Mouse (Mus musculus): Measurements from ENCODE around the gene Rpl13. TPM values are rescaled to one million over a fixed set of nuclear protein-coding genes. Genes with fewer than 3 reads are reported as not detected.
"Not testable (repeated sequence)": the region's sequence is repeated elsewhere in the genome, so short reads cannot be mapped to it uniquely, and the experiment has no call there.

Rpl13 gene
- polyA plus RNA-seq, 1 experiment from 2014 or later, result 789 TPM

GRCm38 (mm10) chr8:123097216-123097615, 4.9 kb upstream of the Rpl13 start:
- Histone ChIP-seq H3K9ac (no peak overlapping the region), H3K27me3 (no peaks in the 10 kb centered on the region), H3K36me3 (peaks cover 52% of the 10 kb centered on the region), H3K9me3 (no peaks in the 10 kb centered on the region), H3K27ac (peak overlapping the region; percentile 31; the same call in 1 of the 2 replicates), H3K4me3 (no peak overlapping the region), H3K4me2 (no peak overlapping the region), H3K4me1 (replicated peaks) (peaks cover 4% of the 10 kb centered on the region)
- 89% methylated on average over 11 of the region's 11 CpGs for WGBS
- ATAC-seq (ENCODE audit: low FRiP score), result no peak

- Histone ChIP-seq H3K4me2 (no peak overlapping the region), H3K27ac (0 out of 2 replicates have a peak overlapping the region, but pooled peaks have one; percentile 31), H3K36me3 (peaks cover 48% of the 10 kb centered on the region), H3K4me3 (no peak overlapping the region), H3K27me3 (no peaks in the 10 kb centered on the region), H3K4me1 (replicated peaks) (peaks cover 6% of the 10 kb centered on the region), H3K9me3 (no peaks in the 10 kb centered on the region), H3K9ac (no peak overlapping the region; the same call in 1 of the 2 replicates)
- no peak for ATAC-seq (ENCODE audit: low FRiP score)
- 77% methylated on average over 12 of the region's 12 CpGs for WGBS
These were observed 4.2 kb upstream of the Rpl13 start for GRCm38 (mm10) chr8:123097786-123098584.

GRCm38 (mm10) chr8:123100288-123100687, 1.9 kb upstream of the Rpl13 start:
- H3K4me2 ChIP-seq, result no peak overlapping the region
- no peaks in the 10 kb centered on the region for H3K9me3 ChIP-seq
- H3K4me3 ChIP-seq, result no peak overlapping the region
- peaks cover 44% of the 10 kb centered on the region for H3K36me3 ChIP-seq
- H3K4me1 ChIP-seq (replicated peaks), result peaks cover 22% of the 10 kb centered on the region
- WGBS, result 73% methylated on average over 8 of the region's 8 CpGs
- no peaks in the 10 kb centered on the region for H3K27me3 ChIP-seq
- H3K9ac ChIP-seq, result 0 out of 2 replicates have a peak overlapping the region, but pooled peaks have one; percentile 29
- H3K27ac ChIP-seq, result no peak overlapping the region
- no peak for ATAC-seq (ENCODE audit: low FRiP score)

GRCm38 (mm10) chr8:123101244-123101643, 906 bp upstream of the Rpl13 start:
- no peak for ATAC-seq (ENCODE audit: low FRiP score)
- Histone ChIP-seq H3K9me3 (no peaks in the 10 kb centered on the region), H3K36me3 (peaks cover 44% of the 10 kb centered on the region), H3K4me3 (no peak overlapping the region), H3K9ac (0 out of 2 replicates have a peak overlapping the region, but pooled peaks have one; percentile 24), H3K4me1 (replicated peaks) (peaks cover 22% of the 10 kb centered on the region), H3K27me3 (no peaks in the 10 kb centered on the region), H3K27ac (no peak overlapping the region), H3K4me2 (no peak overlapping the region)
- 82% methylated on average over 4 of the region's 4 CpGs for WGBS

GRCm38 (mm10) chr8:123102855-123103254, 705 bp downstream of the Rpl13 start:
- not testable (repeated sequence) for H3K9me3 ChIP-seq, H3K27me3 ChIP-seq
- Histone ChIP-seq H3K4me3 (peak overlapping the region; percentile 80), H3K9ac (peak overlapping the region; percentile 98), H3K27ac (peak overlapping the region; percentile 97), H3K36me3 (peaks cover 32% of the 10 kb centered on the region), H3K4me1 (replicated peaks) (peaks cover 22% of the 10 kb centered on the region), H3K4me2 (peak overlapping the region; percentile 89)
- WGBS, result 2% methylated on average over 26 of the region's 26 CpGs
- peak; percentile 6; the same call in 1 of the 2 replicates for ATAC-seq (ENCODE audit: low FRiP score)

GRCm38 (mm10) chr8:123103285-123103684, 1.1 kb downstream of the Rpl13 start:
- 20% methylated on average over 15 of the region's 15 CpGs for WGBS
- Histone ChIP-seq H3K27me3 (no peaks in the 10 kb centered on the region), H3K4me2 (peak overlapping the region; percentile 89), H3K36me3 (peaks cover 28% of the 10 kb centered on the region), H3K9me3 (no peaks in the 10 kb centered on the region), H3K4me3 (peak overlapping the region; percentile 80), H3K9ac (peak overlapping the region; percentile 98), H3K4me1 (replicated peaks) (peaks cover 22% of the 10 kb centered on the region), H3K27ac (peak overlapping the region; percentile 97; the same call in 1 of the 2 replicates)
- no peak for ATAC-seq (ENCODE audit: low FRiP score)

- Histone ChIP-seq H3K4me1 (replicated peaks) (peaks cover 22% of the 10 kb centered on the region), H3K36me3 (peaks cover 24% of the 10 kb centered on the region), H3K9me3 (no peaks in the 10 kb centered on the region), H3K9ac (peak overlapping the region; percentile 98; the same call in 1 of the 2 replicates), H3K27me3 (no peaks in the 10 kb centered on the region), H3K4me2 (peak overlapping the region; percentile 89), H3K4me3 (peak overlapping the region; percentile 80), H3K27ac (0 out of 2 replicates have a peak overlapping the region, but pooled peaks have one; percentile 97)
- no peak for ATAC-seq (ENCODE audit: low FRiP score)
- WGBS, result 88% methylated on average over 6 of the region's 6 CpGs
These were observed 2.1 kb downstream of the Rpl13 start for GRCm38 (mm10) chr8:123104046-123104767.

- peaks cover 22% of the 10 kb centered on the region for H3K4me1 ChIP-seq (replicated peaks)
- H3K27me3 ChIP-seq, result no peaks in the 10 kb centered on the region
- H3K27ac ChIP-seq, result no peak overlapping the region
- H3K36me3 ChIP-seq, result peaks cover 24% of the 10 kb centered on the region
- ATAC-seq (ENCODE audit: low FRiP score), result no peak
- H3K4me3 ChIP-seq, result no peak overlapping the region
- H3K4me2 ChIP-seq, result no peak overlapping the region
- 71% methylated on average over 5 of the region's 5 CpGs for WGBS
- H3K9ac ChIP-seq, result no peak overlapping the region
- H3K9me3 ChIP-seq, result no peaks in the 10 kb centered on the region
These were observed 3.6 kb downstream of the Rpl13 start for GRCm38 (mm10) chr8:123105553-123106326.

- Histone ChIP-seq H3K4me2 (no peak overlapping the region), H3K27ac (no peak overlapping the region), H3K9me3 (no peaks in the 10 kb centered on the region), H3K9ac (no peak overlapping the region), H3K27me3 (no peaks in the 10 kb centered on the region), H3K4me3 (no peak overlapping the region), H3K4me1 (replicated peaks) (peaks cover 21% of the 10 kb centered on the region), H3K36me3 (peaks cover 24% of the 10 kb centered on the region)
- WGBS, result 53% methylated on average over 2 of the region's 2 CpGs
- no peak for ATAC-seq (ENCODE audit: low FRiP score)
These were observed 4.4 kb downstream of the Rpl13 start for GRCm38 (mm10) chr8:123106531-123106930.

GRCm38 (mm10) chr8:123108010-123108409, 5.9 kb downstream of the Rpl13 start:
- 0 out of 2 replicates have a peak, but pooled peaks cover 3% of the 10 kb centered on the region for H3K27me3 ChIP-seq
- H3K4me1 ChIP-seq (replicated peaks), result peaks cover 15% of the 10 kb centered on the region
- H3K9ac ChIP-seq, result no peak overlapping the region
- H3K9me3 ChIP-seq, result no peaks in the 10 kb centered on the region
- H3K4me2 ChIP-seq, result no peak overlapping the region
- H3K4me3 ChIP-seq, result no peak overlapping the region
- WGBS, result 79% methylated on average over 1 of the region's 1 CpGs
- no peak overlapping the region for H3K27ac ChIP-seq
- no peak for ATAC-seq (ENCODE audit: low FRiP score)
- H3K36me3 ChIP-seq, result peaks cover 24% of the 10 kb centered on the region

GRCm38 (mm10) chr8:123108953-123109352, 6.8 kb downstream of the Rpl13 start:
- H3K36me3 ChIP-seq, result peaks cover 17% of the 10 kb centered on the region
- no peak for ATAC-seq (ENCODE audit: low FRiP score)
- no peak overlapping the region for H3K4me2 ChIP-seq
- no peak overlapping the region for H3K27ac ChIP-seq
- H3K9ac ChIP-seq, result no peak overlapping the region
- peaks cover 6% of the 10 kb centered on the region for H3K4me1 ChIP-seq (replicated peaks)
- WGBS, result 83% methylated on average over 5 of the region's 5 CpGs
- no peak overlapping the region for H3K4me3 ChIP-seq
- no peaks in the 10 kb centered on the region for H3K9me3 ChIP-seq
- H3K27me3 ChIP-seq, result 0 out of 2 replicates have a peak, but pooled peaks cover 5% of the 10 kb centered on the region

- H3K4me1 ChIP-seq (replicated peaks), result no peaks in the 10 kb centered on the region
- H3K9ac ChIP-seq, result no peak overlapping the region
- no peak overlapping the region for H3K27ac ChIP-seq
- H3K27me3 ChIP-seq, result peaks cover 17% of the 10 kb centered on the region
- ATAC-seq (ENCODE audit: low FRiP score), result no peak; the same call in 1 of the 2 replicates
- H3K36me3 ChIP-seq, result peaks cover 2% of the 10 kb centered on the region
- H3K4me2 ChIP-seq, result no peak overlapping the region
- H3K4me3 ChIP-seq, result no peak overlapping the region
- WGBS, result 17% methylated on average over 4 of the region's 4 CpGs
- no peaks in the 10 kb centered on the region for H3K9me3 ChIP-seq
These were observed 8.5 kb downstream of the Rpl13 start for GRCm38 (mm10) chr8:123110649-123111048.
